Mouse (Mus musculus) Muller cell, postnatal 12 days (primary cell): Measurements from ENCODE around the gene Slc37a3.
A peak's percentile ranks its signal among the peaks of the same experiment; 100 is the strongest.
"Not testable (repeated sequence)": the region's sequence is repeated elsewhere in the genome, so short reads cannot be mapped to it uniquely, and the experiment has no call there.

Experiments
- DNase-seq: peaks from one replicate; pipeline ENCODE4 v3.0.0-alpha.2; 2015; ENCODE audit errors: inconsistent ontology term

The Slc37a3 gene

DNA sequence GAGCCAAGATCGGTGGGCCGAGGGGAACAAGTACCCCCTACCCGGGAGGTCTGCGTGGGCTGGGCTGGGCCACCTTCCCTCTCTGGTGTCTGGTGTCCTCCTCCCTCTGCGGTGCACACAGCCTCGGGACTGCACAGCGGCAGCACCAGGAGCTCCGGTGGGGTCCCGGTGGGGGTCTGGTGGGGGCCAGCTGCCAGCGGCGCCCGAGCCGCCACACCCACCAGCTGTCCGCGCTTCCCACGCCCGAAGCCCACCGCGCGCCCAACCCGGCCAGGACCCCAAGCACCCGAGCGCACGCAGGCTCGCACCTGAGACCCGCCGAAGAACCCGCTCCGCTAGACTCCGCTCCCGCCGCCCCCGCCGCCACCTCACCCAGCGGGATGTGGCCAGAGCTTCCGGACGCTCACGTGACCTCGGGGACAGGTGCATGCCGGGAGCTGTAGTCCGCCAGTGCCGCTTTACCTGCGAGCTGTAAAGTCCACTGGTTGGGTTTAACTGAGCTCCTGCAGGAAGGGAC lies at the start of gene Slc37a3:
Gene Slc37a3, minus strand, starts transcription at position 365 of the 517 bp plus-strand sequence.
- DNase-seq = peak; percentile 81

DNA sequence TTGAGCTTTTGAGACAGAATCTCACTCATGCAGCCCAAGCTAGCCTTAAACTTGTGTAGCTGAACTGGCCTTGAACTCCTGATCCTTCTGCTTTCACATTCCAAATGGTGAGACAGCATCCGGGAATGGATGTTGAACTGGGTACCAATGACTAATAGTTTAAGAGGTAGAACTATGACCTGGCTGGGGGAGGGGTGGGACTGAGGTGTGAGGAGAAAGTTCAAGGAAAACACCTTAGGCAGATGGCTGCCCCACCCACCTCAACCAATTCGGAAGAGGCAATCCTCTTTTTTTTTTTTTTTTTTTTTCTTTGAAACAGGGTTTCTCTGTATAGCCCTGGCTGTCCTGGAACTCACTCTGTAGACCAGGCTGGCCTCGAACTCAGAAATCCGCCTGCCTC lies 49.2 kb upstream of the Slc37a3 start:
- DNase-seq = no peak

DNA sequence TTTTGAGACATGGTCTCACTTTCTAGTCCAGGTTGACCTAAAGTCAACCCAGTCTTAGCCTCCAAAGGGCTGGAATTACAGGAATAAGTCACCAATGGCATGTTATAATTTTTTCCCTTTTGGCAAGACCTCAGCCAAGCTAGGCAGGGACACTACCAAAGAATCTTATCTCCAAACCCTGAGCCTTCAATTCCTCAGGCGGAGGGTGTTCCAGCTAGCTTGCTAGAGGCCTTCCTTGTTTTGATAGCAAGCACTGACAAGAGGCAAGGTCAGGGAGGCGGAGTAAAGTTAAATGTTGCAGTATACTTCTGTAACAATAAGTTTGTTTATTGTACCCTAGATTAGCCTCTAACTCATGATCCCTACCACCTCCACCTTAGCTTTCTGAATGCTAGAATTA lies 47.7 kb upstream of the Slc37a3 start:
- no peak for DNase-seq

DNA sequence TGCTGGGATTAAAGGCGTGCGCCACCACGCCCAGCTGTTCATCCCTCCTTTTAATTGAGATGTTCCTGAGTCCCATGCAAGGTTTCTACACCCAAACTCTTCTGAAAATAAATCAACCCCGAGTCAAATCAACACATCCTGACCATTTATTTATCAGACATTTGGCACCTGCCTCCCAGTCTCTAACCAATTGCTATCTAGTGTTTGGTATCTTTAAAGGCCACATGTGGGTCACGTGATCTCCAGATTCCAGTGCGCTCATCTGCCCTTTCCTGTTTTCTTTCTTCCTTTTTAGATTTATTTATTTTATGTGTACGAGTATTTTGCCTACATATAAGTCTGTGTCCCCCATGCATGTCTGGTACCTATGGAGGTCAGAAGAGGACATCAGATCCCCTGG lies 46.2 kb upstream of the Slc37a3 start:
- DNase-seq = no peak

DNA sequence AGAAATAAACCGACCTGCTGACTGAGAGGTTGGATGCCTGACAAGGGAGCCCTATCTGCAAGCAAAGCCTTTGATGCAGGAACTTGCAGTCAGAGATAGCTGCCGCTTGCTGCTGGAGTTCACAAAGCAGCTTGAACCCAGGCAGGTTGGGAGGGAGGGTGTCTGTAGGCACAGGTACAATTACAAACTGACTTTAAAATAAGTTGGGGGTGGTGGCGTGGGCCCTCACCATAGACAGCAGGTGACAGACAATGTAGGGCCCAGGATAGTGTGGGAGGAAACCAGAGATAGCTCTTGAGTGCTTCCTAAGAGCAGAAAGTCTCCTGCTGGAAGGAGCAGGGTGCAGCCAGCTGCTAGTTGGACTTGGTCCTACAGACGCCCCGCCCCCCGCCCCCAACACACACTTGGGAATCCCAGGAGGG lies 45.7 kb upstream of the Slc37a3 start:
- DNase-seq = no peak

DNA sequence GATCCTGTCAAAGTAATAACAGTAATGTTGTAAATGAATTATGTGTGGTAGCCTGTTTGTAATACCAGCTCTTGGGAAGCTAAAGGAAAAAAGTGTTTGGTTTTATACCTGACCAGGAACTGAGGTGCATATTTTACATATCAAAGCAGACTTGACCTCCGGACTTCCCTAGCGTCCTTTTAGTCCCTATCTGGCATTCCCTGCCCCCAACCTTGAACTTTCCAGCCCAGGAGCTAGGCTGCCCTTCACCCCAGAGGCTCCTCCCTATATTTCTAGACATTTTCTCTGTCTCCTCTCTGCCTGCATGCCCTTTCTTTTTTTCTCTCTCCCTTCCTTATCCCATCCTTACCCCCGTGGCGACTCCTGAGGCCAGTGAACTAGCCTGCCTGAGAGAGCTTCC lies 43.4 kb upstream of the Slc37a3 start:
- DNase-seq = no peak

DNA sequence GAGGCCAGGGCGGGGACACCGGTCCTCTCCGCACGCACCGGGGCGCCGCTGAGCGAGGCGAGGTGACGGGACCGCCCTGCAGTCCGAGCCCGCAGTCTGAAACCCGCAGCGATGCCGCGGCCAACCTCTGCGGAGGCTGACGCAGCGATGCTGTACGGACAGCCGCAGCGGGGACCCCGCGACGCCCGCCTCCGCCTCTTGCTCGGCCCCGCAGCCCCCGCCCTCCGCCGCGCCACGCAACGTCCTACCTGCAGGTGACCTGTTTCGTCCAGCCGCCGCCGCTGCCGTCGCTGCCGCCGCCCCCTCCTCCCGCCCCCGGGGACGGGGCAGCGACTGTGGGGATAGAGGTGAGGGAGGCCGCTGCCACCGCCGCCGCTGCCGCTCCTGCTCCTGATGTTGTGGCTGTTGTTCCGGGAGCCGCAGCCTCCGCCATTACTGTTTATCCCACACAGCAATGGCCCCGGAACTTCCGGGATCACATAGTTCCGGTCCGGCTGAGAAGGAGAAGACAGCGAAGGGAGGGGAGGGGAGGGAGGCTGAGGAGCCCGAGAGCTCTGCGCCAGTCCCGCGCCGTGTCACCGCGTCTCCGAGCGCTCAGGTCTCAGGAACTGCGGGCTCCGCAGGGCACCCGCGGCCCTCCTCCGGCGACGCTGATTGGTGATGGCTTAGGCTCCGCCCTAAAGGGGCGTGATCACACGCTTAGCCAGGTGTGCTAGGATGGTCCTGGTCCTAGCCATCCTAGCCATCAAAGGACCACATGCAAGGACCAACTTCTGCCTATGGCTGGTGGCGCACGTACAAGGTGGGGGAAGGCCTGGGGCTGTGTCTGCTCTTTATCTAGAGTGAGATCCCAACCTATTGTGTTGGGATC lies 42.6 kb upstream of the Slc37a3 start, which contains the start of gene Mkrn1:
Gene Mkrn1, minus strand, starts transcription at position 612 of the 871 bp plus-strand sequence.
- DNase-seq = peak; percentile 81

DNA sequence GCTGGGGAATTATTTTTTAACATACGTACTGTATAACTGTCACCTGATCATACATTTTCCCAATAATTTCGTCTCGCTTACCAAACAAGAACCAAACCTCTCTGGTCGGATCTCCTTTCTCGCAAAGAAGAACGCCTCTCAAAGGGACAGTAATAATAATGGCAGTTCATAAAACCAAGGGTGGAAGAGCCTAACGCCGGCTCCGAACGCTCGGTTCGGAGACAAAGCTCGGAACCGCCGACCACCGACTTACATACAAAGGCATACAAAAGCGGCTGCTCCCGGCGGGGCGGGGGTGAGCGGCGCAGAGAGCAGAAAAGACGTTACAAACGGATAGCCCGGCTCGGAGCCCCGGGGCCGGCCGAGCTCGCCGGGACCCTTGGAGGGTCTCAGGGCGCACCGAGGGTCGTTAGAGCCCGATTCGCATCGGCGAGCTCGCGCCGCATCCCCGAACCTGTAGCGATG lies 41.9 kb upstream of the Slc37a3 start:
- peak; percentile 42 for DNase-seq

DNA sequence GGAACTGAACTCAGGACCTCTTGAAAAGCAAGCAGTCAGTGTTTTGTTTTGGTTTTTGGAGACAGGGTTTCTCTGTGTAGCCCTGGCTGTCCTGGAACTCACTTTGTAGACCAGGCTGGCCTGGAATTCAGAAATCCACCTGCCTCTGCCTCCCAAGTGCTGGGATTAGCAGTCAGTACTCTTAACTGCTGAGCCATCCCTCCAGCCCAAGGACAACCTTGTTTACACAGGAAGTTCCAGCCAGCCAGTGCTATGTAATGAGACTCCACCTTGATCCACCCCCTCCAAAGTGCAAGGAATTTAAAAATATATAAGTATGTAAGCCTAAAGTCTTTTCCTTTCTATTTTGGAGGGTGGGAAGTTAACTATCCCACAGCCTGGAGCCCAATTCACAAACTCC lies 39.2 kb upstream of the Slc37a3 start:
- DNase-seq = not testable (repeated sequence)

DNA sequence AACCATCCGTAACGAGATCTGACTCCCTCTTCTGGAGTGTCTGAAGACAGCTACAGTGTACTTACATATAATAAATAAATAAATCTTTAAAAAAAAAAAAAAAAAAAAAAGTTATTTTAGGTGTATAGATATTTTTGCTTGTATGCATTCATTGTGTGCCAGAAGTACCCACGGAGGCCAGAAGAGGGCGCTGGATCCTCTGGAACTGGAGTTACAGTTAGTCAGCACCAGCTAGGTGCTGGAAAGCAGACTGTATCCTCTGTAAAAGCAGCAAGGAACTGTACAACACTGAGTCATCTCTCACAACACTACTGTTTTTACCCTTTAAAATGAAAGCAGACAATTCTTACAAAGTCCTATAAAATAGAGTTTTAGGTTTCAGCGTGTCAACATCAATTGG lies 38.3 kb upstream of the Slc37a3 start:
- DNase-seq = peak; percentile 29

DNA sequence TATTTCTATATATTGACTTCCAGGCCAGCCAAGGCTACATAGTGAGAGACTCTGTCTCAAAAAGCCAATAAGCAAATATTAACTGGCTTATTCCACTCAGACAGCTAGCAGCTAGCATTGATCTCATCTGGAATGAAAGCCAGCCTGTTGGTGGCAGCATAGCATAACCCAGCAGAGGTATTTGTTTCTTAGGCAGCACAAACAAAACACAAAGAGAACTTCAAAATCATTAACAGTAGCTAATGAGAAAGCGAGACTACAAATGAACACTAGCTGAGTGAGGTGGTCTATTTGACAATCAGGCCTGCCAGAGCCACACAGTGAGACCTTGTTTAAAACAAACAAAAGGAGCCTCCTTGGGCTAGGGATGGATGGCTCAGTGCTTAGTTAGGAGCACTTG lies 36.6 kb upstream of the Slc37a3 start:
- DNase-seq = peak; percentile 47

DNA sequence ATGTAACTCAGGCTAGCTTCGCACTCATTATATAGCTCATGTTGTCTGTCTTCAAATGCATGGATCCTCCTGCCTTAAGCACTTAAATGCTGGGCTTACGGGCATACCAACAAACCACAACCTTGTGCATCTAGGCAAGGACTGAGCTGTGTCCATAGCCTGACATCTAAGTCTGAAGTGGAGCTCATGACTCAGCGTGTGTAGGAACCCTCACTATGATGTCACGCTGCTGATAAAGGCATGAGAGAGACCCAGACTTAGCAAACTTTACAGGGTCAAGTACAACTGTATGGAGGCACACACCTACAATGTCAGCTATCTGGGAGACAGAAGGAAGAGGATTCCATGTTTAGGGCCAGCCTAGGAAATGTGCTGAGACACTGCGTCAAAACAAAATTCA lies 29.0 kb upstream of the Slc37a3 start:
- no peak for DNase-seq

DNA sequence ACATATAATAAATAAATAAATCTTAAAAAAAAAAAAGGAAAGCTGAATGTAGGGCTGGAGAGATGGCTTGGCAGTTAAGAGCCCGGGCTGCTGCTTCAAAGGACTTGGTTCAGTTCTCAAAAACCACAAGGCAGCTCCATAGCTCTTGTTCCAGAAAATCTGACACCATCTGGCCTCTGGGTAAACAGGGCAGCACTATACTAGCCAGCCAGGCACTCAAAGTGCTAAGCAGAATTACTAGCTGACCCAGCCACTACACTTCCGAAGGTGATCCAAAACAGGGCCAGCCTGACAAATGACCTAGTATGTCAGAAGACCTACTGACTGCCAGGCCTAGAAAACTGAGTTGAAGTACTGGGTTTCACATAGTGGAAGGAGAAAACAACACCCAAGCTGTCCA lies 25.7 kb upstream of the Slc37a3 start:
- no peak for DNase-seq

DNA sequence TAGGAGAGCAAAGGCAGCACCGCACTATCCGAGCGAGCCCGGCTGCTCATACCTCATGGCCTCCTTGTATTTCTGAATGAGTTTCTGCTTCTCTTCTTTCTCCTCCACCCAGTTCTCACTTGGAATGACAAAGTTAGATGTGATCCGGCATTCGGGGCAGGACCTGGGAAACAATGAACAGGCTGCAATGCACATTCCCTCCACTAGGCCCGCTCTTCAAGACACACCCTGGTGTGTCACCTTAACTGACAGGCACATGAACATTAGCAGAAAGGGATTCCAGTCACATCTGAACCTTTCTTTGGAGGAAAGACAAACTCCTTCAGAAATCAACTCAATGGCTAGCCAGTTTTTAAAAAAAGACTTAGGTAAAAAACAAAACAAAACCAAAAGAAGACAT lies 22.9 kb upstream of the Slc37a3 start:
- peak; percentile 59 for DNase-seq

DNA sequence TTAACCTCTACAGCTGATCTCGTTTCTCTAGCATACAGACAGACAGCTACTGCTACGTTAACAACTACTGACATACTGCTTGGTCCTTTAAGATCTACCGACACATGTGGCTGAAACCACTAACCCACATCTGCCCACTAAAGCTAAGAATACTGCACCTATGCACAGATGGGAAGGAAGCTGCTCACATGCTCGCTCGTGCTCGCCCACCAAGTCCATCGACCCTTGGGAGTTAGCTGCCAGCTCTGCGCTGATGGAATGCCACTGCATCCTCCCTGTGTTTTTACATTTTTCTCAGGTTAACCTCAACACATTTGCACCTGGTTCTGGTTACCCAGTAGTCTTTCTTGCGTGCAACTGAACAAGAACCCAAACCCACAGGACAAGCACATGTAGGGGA lies 20.9 kb upstream of the Slc37a3 start:
- DNase-seq = no peak

DNA sequence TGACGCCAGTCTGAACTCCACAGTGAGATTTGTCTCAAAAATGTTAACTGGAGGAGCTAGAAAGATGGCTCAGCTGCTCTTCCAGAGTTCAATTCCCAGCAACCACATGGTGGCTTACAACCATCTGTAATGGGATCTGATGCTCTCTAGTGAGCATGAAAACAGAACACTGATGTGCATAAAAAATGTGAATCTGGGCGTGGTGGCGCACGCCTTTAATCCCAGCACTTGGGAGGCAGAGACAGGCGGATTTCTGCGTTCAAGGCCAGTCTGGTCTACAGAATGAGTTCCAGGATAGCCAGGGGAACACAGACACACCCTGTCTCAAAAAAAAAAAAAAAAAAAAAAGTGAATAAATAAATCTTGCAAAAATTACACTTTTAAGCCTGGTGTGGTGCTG lies 19.6 kb upstream of the Slc37a3 start:
- no peak for DNase-seq

DNA sequence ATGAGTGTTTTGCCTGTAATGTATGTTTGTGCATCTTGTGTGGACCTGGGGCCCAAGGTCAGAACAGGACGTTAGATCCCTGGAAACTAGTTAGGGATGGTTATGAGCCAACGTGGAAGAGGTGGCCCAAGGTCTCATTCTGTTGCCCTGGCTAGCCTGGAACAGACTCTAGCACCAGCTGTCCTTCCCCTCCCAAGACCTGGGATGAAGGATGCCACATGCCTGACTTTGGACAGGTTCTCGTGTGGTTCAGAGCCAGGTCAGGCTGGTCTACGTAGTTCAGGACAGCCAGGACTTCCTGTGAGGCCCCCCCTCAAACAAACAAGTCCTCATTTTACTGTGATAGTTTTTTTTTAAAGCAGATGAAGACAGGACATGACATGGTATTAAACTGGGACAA lies 18.4 kb upstream of the Slc37a3 start:
- DNase-seq = no peak

DNA sequence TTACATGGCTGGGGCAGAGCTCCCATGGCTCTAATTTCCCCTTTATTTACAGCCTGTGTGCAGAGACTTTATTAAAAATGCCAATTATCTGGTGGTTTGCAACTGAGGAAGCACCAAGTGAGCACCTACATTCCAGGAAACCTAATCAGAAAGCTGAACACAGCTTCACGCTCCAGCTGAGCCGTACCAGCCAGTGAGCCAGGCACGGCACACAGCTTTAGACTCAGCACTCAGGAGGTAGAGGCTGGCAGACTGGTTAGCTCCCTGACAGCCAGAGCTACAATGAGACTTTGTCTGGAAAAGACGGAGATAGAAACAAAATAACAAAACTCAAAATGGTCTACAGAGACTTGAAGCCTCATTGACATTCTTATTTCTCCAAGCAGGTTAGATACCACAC lies 18.0 kb upstream of the Slc37a3 start:
- DNase-seq = peak; percentile 16

DNA sequence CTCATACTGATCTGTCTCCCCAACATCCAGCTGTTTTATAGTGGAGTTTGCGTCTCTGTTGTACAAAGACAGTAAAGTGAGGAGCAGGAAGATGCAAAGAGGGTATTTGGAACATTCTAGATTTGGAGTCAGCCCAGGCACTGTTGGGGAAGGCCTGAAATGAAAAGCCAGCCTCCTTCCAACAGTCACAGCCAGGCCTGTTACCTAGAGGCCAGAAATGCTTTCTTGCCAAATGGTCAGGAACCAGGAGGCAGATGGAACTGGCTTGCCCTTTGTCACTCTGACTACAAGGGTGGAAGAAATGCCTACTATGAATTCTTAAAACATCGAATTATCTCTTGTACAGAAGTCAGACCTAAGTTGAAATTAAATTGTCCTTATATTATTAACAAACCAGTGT lies 12.5 kb upstream of the Slc37a3 start:
- no peak for DNase-seq

DNA sequence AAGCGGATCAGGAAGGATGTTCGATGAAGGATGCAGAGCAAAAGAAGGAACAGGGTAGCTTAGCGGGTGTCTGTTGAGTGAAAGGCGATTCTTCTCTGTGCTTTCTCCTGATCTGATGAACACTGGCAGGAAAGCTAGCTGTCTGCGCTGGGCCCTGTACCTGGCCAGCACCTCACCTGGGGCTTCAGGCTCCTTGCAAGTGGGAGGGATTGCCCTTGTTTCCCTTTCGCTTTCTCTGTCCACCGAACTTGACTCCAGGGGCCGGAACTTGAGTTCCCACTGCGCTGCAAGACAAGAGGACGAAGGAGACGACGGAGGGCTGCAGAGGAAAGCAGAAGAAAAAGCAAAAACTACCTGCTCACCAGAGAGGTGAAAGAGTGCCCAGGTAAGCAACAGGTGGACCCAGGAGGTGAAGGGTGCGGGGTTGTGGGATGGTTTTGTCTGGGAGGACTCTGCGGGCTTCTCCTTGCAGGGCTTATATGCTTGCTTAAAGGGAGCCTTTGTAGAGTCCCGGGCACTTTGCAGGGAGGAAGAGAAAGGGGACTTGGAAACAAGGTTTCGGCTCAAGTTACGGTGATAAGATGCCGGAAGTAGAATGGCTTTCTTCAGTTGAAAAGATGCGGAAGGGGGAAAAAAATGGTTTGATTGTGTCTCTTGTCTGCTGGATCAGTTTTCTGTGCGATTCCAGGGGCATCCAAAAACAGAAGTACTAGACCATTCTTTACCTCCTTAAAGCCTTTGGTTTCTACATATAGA lies 3.8 kb upstream of the Slc37a3 start, which contains the start of gene Rab19:
Gene Rab19, plus strand, starts transcription at position 51 of the 756 bp plus-strand sequence.
- peak; percentile 33 for DNase-seq

DNA sequence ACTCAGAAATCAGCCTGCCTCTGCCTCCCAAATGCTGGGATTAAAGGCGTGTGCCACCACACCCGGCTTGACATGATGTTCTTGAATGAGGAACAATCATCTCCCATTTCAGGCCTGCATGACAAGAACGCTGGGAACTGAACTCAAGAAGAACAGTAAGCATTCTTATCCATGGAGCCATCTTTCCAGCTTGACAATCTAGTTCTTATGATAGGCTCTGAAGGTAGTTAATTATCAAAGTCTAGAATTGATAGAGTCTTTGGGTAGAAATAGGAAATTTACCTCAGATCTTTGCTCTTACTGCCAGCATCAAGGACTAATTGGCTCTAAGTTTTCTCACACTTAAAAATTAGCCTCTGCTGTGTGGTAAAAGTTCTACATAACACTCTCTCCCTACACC lies 2.8 kb upstream of the Slc37a3 start:
- DNase-seq = no peak

DNA sequence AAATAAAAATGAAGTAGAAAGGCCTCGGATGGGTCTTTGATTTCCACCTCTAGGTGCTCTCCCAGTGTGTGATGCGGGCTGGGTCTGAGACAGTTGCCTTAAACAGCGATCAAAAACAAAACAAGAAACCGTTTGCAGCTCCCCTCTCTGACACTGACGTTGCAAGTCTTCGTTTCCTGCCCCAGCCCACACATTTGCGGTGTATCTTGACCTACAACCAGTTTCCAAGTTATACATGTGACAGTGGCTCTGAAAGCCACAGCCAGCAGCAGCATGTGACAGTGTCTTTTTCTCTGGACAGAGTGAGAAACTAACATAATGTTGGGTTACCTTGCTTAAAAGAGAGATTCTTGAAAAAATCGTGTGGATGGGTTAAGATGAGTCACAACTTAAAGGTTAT lies 2.3 kb upstream of the Slc37a3 start:
- DNase-seq = no peak

DNA sequence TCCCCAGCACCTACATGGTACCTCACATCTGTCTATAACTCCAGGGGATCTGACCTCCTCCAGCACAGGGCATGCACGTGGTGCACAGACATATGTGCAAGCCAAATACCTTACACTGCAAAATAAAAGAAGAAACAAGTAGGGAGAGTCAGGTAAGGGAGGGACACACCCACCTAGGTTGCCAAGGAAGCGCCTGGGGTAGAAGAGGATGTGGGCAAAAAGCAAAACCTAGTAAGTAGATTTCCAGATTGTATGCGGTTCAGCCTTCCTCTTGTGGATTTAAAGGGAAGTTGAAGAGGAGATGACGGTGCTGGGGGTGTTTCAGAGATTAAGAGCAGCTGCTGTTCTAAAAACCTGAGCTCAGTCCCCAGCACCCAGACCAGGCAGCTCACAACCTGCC lies 1.7 kb upstream of the Slc37a3 start:
- no peak for DNase-seq
